Mouse (Mus musculus) limb, embryonic 11.5 days (tissue): ENCODE results near the gene Slc16a11. TPM values are rescaled to one million over a fixed set of nuclear protein-coding genes. Genes with fewer than 3 reads are reported as not detected.
A peak's percentile ranks its signal among the peaks of the same experiment; 100 is the strongest.

Experiments
- ATAC-seq: fragments of 200-750 bp; cut with Nextera tagmentation; 2 replicates; pipeline ENCODE4 v1.8.0; 2017; ENCODE audit warnings: low read depth; ENCODE audit not compliant: insufficient number of reproducible peaks, low FRiP score, low TSS enrichment
- DNase-seq: peaks from one replicate; pipeline ENCODE4 v3.0.0-alpha.2; 2015; ENCODE audit warnings: low spot score
- H3K27ac ChIP-seq: fragments of 300-500 bp; sonication (generic); replicated peaks from 2 replicates; pipeline ENCODE4 v1.5.1; 2014; ENCODE audit warnings: low read depth, mild to moderate bottlenecking, low read length
- H3K27me3 ChIP-seq: fragments of 300-500 bp; sonication (generic); 2 replicates; pipeline ENCODE4 v1.6.1; 2014; ENCODE audit warnings: mild to moderate bottlenecking, low read length, mixed read lengths; ENCODE audit not compliant: control insufficient read depth, insufficient read depth
- H3K36me3 ChIP-seq: fragments of 300-500 bp; sonication (generic); 2 replicates; pipeline ENCODE4 v1.6.1; 2014; ENCODE audit warnings: mild to moderate bottlenecking, low read length, moderate library complexity, mixed read lengths; ENCODE audit not compliant: control insufficient read depth, insufficient read depth
- H3K4me1 ChIP-seq: fragments of 300-500 bp; sonication (generic); 2 replicates; pipeline ENCODE4 v1.6.1; 2014; ENCODE audit warnings: low read length, mixed read lengths; ENCODE audit not compliant: control insufficient read depth, insufficient read depth
- H3K4me2 ChIP-seq: fragments of 300-500 bp; sonication (generic); 2 replicates; pipeline ENCODE4 v1.6.1; 2014; ENCODE audit warnings: low read depth, mild to moderate bottlenecking, moderate library complexity; ENCODE audit not compliant: severe bottlenecking
- H3K4me3 ChIP-seq: fragments of 300-500 bp; sonication (generic); 2 replicates; pipeline ENCODE4 v1.5.1; 2014; ENCODE audit warnings: low read depth, low read length
- H3K9ac ChIP-seq: fragments of 300-500 bp; sonication (generic); 2 replicates; pipeline ENCODE4 v1.6.1; 2014; ENCODE audit warnings: mild to moderate bottlenecking, low read length
- H3K9me3 ChIP-seq: fragments of 300-500 bp; sonication (generic); 2 replicates; pipeline ENCODE4 v1.6.1; 2016; ENCODE audit warnings: low read length; ENCODE audit not compliant: control insufficient read depth
- WGBS: fragments of 180-500 bp; shearing (Covaris S2); extraction: QIAGEN DNeasy Blood & Tissue Kit; methylation state at CpG from one replicate; pipeline ENCODE4 v1.1.7; 2014; 5-methylcytosine and 5-hydroxymethylcytosine counted together
- polyA plus RNA-seq: library from polyadenylated mRNA; unstranded; fragments of >200 nt; fragmentation: Nextera tagmentation; extraction: Ambion mirVana; gene quantifications from 2 replicates; pipeline ENCODE4 v1.2.1, GENCODE M21; 2014

Gene Slc16a11
- polyA plus RNA-seq, 1 experiment from 2014 or later: 0.67 TPM

DNA sequence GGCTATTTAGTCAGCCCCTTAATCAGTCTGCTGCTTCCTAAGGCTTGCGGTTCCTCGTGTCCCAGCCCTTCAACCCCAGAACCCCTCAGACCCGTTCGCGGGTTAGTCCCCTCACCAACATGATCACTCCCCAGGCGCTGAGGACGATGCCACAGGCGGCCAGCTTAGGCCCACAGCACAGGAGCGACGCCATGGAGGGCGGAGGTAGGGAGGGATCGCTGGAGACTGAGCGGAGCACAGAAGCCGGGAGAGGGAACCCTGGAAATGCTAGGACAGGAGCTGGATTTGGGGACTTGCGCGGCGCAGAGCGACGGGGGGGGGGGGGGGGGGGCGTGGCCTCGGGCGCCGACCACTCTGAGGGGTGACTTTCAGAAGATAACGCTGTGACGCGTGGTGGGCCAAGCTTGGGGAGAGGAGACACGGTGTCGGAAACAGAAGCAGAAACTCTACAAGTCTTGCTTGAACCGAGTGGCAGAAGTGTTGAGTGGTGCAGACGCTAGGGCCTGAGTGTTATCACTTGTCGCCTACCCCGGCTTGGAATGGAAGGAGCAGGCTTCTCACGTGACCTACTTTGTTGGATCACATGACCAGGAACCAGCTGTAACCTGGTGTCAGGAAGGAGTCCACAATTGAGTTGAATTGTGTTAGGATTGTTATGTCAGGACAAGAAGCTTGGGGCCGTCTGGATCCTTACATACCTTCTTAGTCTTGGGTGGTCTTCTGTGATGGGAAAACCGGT, 27.2 kb downstream of the Slc16a11 start, which contains the start of the genes Gm21988 and Rnasek:
Gene Gm21988 (minus strand): TSS at position 290 of the 739 bp plus-strand sequence.
Gene Rnasek (minus strand): TSS at position 302 of the 739 bp plus-strand sequence.
- peak within 1 kb of the TSS; percentile 93 for H3K4me2 ChIP-seq
- peak within 1 kb of the TSS; percentile 75 for H3K27ac ChIP-seq

GRCm38 (mm10) chr11:70242591-70242990, 30.0 kb downstream of the Slc16a11 start:
- H3K36me3 ChIP-seq: no peaks in the 10 kb centered on the region
- ATAC-seq: no peak
- H3K9me3 ChIP-seq: no peaks in the 10 kb centered on the region
- no peak overlapping the region for H3K27ac ChIP-seq
- WGBS: 68% methylated on average over 11 of the region's 11 CpGs
- no peak overlapping the region for H3K4me3 ChIP-seq
- H3K4me2 ChIP-seq: no peak overlapping the region
- H3K27me3 ChIP-seq: no peaks in the 10 kb centered on the region
- no peak for DNase-seq
- H3K4me1 ChIP-seq: peaks cover 6% of the 10 kb centered on the region
- no peak overlapping the region for H3K9ac ChIP-seq

More for the DNA sequence above, 27.2 kb downstream of the Slc16a11 start, which contains the start of the genes Gm21988 and Rnasek:
- ATAC-seq (peak; percentile 31; the same call in 1 of the 2 replicates), DNase-seq (peak; percentile 88)
- Histone ChIP-seq H3K27me3 (no peaks in the 10 kb centered on the region), H3K4me1 (peaks cover 13% of the 10 kb centered on the region), H3K9me3 (no peaks in the 10 kb centered on the region), H3K4me3 (peak within 1 kb of the TSS; percentile 89), H3K36me3 (peaks cover 3% of the 10 kb centered on the region; the same call in 1 of the 2 replicates), H3K9ac (peak within 1 kb of the TSS; percentile 84)
- 0% methylated on average over 29 of the region's 35 CpGs for WGBS

DNA sequence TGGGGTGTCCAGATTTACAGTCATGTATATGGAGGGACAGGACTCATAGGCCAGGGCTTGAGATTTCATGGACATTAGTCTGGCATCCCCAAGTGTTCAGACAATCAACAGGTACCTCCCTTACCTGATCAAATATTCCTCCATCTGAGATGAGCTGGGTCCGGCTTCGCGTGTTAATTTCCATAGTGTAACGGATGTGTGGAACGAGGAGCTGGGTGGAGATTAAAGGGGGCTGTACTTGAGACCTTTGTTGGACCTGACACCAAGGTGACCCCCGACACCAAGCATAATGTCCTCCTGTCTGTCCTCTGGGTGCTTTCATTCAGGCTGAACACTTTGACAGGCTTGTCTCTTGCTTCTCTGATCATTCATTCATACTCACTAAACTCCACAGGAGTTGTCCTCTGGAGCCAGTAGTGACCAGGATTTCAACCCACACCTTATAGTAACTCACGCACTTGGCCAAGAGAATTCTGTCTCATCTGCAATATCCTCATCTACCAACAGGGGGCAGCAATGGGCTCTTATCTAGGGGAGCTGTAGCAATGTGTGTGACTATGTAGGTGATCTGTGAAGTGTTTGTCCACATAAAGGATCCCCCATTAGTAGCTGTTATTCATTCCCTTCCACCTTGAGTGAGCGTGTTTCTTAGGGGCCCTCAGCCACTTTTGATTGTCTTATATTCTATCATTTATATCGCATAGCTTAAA, 34.7 kb downstream of the Slc16a11 start:
- H3K27me3 ChIP-seq: peaks cover 3% of the 10 kb centered on the region; the same call in 1 of the 2 replicates
- no peaks in the 10 kb centered on the region for H3K9me3 ChIP-seq
- no peaks in the 10 kb centered on the region for H3K36me3 ChIP-seq
- ATAC-seq (no peak), DNase-seq (peak; percentile 78)
- no peak overlapping the region for H3K4me3 ChIP-seq
- no peak overlapping the region for H3K4me2 ChIP-seq
- H3K4me1 ChIP-seq: no peaks in the 10 kb centered on the region
- H3K27ac ChIP-seq: no peak overlapping the region
- H3K9ac ChIP-seq: no peak overlapping the region
- WGBS: 50% methylated on average over 9 of the region's 9 CpGs

- Histone ChIP-seq H3K9ac (no peak overlapping the region), H3K27me3 (peaks cover 30% of the 10 kb centered on the region)
- no peak for DNase-seq
These were observed 37.6 kb downstream of the Slc16a11 start for GRCm38 (mm10) chr11:70250150-70250549.

DNA sequence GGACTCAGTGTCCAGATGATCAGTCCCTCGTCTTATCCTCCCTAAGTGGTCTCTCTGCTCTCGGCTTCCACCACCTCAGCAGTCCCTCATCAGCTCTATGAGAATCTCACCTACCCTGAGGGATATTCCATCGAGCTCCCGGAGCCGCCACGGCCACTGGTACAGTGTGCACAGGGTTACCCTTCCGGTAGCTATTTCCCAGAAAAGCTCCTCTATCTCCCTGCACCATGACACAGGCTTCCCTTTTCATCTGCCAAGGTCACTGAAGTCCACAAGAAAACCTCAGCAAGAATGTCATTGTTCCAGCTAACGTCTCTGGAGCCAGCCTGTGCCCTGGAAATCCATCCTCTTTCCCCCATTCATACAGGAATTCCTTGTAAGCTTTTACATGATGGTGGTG, 39.3 kb downstream of the Slc16a11 start:
- no peak overlapping the region for H3K27ac ChIP-seq
- no peak overlapping the region for H3K4me2 ChIP-seq
- no peaks in the 10 kb centered on the region for H3K36me3 ChIP-seq
- H3K4me3 ChIP-seq: no peak overlapping the region
- ATAC-seq (no peak), DNase-seq (no peak)
- no peaks in the 10 kb centered on the region for H3K9me3 ChIP-seq
- peaks cover 34% of the 10 kb centered on the region for H3K27me3 ChIP-seq
- 78% methylated on average over 8 of the region's 8 CpGs for WGBS
- no peak overlapping the region for H3K9ac ChIP-seq
- no peaks in the 10 kb centered on the region for H3K4me1 ChIP-seq

More at GRCm38 (mm10) chr11:70250150-70250549, 37.6 kb downstream of the Slc16a11 start:
- 75% methylated on average over 11 of the region's 11 CpGs for WGBS
- Histone ChIP-seq H3K36me3 (no peaks in the 10 kb centered on the region), H3K27ac (no peak overlapping the region), H3K4me3 (no peak overlapping the region), H3K4me2 (no peak overlapping the region), H3K4me1 (no peaks in the 10 kb centered on the region), H3K9me3 (no peaks in the 10 kb centered on the region)
- ATAC-seq: no peak

DNA sequence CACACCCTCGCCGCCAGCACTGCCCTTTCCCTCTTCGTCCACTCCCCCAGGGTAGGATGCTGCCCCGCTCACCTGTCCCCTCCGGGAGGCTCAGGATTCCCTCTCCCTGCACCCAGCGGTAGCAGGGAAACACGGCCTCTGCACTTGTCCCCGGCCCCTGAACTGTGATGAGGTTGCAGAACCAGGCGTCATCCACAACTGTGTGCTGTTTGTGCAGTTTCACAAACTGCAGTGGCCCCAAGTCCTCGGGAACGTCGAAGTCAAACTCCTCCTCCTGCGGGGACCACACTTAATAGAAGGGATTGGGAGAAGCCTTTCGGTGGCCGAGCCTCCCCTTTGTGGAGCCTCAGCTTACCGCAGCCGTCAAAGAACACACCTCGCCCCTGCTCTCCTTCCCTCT, 41.8 kb downstream of the Slc16a11 start:
- Histone ChIP-seq H3K27ac (no peak overlapping the region), H3K4me3 (peak overlapping the region; percentile 20; the same call in 1 of the 2 replicates), H3K9ac (no peak overlapping the region), H3K27me3 (peaks cover 34% of the 10 kb centered on the region), H3K4me1 (no peaks in the 10 kb centered on the region), H3K4me2 (peak overlapping the region; percentile 47; the same call in 1 of the 2 replicates), H3K36me3 (no peaks in the 10 kb centered on the region), H3K9me3 (no peaks in the 10 kb centered on the region)
- 8% methylated on average over 18 of the region's 18 CpGs for WGBS
- DNase-seq (peak; percentile 31), ATAC-seq (no peak)

- under 1% methylated on average over 25 of the region's 25 CpGs for WGBS
- Histone ChIP-seq H3K4me3 (peak within 1 kb of the TSS; percentile 20; the same call in 1 of the 2 replicates), H3K9ac (no peak within 1 kb of the TSS), H3K9me3 (no peaks in the 10 kb centered on the region), H3K27me3 (peaks cover 34% of the 10 kb centered on the region), H3K4me2 (peak within 1 kb of the TSS; percentile 47), H3K27ac (no peak within 1 kb of the TSS), H3K4me1 (no peaks in the 10 kb centered on the region), H3K36me3 (no peaks in the 10 kb centered on the region)
- peak; percentile 55 for DNase-seq
- ATAC-seq: no peak
These were observed 42.5 kb downstream of the Slc16a11 start, which contains the start of gene Alox12 for GRCm38 (mm10) chr11:70254931-70255531. Gene Alox12, minus strand, starts transcription at chr11:70255353.

DNA sequence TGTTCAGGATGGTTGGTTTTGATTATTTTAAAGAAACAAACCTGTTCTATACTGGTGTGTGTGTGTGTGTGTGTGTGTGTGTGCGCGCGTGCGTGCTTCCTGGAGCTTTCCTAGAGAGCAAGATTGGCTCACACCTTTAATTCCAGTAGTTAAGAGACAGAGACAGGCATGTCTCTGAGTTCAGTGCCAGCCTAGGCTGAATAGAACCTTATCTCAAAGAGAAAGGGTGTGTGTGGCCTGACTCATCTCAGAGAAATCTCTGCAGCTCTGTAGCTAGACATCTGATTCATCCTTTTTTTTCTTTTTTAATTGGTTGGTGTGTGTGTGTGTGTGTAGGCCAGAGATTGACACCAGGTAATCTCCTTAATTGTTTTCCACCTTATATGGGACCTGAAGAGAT, 46.5 kb downstream of the Slc16a11 start:
- Histone ChIP-seq H3K27ac (no peak overlapping the region), H3K9me3 (no peaks in the 10 kb centered on the region), H3K4me3 (no peak overlapping the region), H3K36me3 (no peaks in the 10 kb centered on the region), H3K9ac (no peak overlapping the region), H3K27me3 (peaks cover 15% of the 10 kb centered on the region), H3K4me2 (no peak overlapping the region), H3K4me1 (no peaks in the 10 kb centered on the region)
- WGBS: 94% methylated on average over 4 of the region's 4 CpGs
- DNase-seq (no peak), ATAC-seq (no peak)
